Mouse (Mus musculus) E14TG2a.4 (cell line): ENCODE measurements around the gene Tpbgl.

Source experiments
- CTCF ChIP-seq: conservative IDR thresholded peaks from 2 replicates; pipeline ENCODE4 v1.5.1; 2014; ENCODE audit warnings: low read length
- NANOG ChIP-seq: IDR thresholded peaks from 2 replicates; pipeline ENCODE4 v1.6.1; 2014; ENCODE audit warnings: borderline replicate concordance, low read length, mixed read lengths
- POU5F1 ChIP-seq: IDR thresholded peaks from 2 replicates; pipeline ENCODE4 v1.6.1; 2014; ENCODE audit warnings: low read length, borderline replicate concordance

DNA sequence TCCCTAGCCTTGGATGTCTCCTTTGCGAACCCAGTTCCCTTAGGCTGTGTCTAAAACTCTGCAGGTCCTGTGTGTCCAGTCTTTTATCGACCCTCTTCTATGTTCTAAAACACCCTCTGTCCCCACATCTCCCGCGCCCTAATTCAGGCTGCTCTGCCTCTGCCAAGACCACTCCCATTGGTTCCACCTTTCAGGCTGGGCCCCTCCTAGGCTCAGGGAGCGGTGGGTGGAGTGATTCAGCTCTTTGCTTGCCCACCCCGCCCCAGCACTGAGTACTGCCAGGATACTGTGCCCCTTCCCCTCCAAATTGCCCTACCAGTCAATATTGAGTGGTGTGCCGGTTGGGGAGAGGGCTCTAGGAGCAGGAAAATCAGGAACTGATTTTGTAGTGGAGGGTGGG, 463 bp upstream of the Tpbgl start:
- TF ChIP-seq CTCF = no peak
- TF ChIP-seq POU5F1 = no peak
- no peak for TF ChIP-seq NANOG
